Mouse (Mus musculus) layer of hippocampus, adult 11-12 months (tissue): ENCODE measurements around the gene Dvl2.

Experiments
- DNase-seq: peaks from one replicate; pipeline ENCODE4 v3.0.0; 2022; ENCODE audit warnings: low spot score

Gene Dvl2

DNA sequence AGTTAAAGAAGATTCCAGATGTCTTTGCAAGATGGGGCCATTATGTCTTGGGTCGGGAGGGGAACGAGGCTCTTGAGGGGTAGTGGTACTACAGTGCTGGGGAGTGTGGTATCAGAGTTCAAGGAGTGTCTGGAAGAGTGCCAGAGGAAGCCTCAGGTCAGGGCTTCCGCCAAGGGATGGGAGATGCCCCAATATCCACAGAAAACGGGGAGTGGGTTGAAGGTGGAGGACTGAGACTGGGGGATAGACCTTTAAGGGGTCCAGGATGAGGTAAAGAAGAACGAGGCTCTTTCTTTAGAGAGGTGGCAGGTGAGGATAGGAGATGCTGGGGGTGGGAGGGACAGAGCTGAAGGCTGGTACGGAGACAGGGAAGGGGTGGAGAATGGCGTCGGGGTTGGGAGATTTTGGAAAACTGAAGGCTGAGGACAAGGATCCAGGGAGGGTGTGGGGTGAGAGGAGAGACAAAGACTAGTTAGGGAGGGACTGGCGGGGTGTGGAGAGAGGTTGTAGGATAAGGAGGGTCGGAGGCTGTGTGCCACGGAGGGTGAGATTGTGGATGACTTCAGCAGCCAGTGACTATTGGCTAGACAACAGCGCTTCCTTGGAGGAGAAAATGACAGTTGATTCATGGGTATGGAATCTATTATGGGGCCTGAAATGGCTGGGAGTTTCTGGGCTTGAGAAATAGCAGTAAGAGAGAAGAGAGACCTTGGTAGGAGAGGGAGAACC, 28.2 kb downstream of the Dvl2 start:
- DNase-seq: no peak

DNA sequence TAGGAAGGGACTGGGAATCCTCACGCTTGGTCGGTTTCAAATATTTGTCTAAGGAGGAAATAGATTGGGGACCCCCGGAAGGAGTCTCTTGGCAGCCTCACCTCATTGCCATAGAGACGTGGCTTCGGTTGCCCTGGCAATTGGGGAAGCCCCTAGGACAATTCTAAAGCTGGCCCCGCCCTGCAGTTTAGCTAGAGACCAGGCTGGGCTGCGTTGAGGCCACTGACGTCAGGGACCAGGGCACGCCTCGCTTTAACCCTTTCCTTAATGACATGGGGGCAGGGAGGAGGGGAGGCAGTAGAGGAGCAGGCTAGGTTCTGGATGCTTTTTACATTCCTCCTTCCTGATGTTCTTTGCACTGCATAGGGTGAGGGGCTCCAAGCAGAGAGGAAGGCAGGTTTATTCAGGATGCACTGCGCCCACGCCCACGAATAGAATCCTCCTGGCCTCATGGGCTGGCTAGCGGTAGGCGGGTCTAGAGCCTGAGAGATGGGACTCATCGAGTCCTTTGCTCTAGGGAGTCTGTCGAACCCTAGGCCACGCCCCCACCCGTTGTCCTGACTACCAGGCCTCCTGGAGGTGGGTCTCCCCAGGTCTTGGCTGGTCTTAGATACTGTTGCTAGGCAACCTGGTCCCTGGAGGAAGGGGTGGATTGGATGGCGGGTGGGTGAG, 28.9 kb downstream of the Dvl2 start:
- peak; percentile 84 for DNase-seq

DNA sequence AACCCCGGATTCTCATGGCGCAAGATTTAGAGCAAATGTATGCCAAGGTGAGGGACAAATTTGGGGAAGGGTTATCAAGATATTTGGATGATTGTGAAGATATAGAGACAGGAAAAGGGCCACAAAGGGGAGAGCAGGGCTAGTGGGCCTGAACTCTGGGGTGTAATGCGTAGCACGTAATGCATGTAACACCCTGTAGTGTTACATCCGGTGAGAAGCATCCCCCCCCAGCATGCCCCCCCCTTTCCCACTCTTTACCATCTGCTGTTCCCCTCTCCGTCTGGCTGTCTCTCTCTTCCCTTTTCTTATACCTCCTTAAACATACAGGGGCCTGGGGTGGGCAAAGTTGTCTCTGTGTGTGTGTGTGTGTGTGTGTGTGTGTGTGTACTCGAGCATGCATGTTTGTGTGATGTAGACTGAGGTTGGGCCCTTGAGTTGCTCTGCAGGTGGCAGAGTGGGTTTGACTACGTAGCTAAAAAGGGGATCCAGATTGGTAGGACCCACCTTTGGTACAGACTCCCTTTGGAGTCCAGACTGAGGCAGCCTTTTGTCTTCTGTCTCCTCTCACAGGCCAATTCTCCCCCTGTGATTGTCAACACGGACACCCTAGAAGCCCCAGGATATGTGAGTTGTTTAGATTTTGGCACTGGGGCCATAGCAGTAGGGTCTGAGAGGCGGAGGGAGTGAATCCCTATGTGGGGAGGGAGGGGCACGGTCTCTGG, 29.6 kb downstream of the Dvl2 start:
- no peak for DNase-seq

DNA sequence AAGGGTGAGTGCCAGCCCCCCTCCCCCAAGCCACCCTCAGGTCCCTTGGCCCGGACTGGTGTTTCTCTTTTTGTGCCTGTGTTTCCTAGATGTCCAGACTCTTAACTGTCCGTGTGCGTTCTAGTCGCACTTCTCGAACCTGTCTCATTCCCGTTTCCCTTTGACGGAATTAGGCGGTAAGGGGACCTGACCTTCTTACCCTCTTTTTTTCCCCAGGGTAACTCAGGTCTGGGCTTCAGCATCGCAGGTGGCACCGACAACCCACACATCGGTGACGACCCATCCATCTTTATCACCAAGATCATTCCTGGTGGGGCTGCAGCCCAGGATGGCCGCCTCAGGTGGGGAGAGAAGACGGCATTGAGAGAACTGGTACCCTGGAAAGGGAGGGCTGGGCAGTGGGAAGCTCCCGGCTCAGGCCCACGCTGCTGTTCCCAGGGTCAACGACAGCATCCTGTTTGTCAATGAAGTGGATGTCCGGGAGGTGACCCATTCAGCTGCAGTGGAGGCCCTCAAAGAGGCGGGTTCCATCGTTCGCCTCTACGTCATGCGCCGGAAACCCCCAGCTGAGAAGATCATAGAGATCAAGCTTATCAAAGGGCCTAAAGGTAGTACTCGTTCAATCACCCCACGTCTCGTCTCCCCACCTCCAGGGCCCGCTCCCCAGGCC, 30.4 kb downstream of the Dvl2 start:
- no peak for DNase-seq

DNA sequence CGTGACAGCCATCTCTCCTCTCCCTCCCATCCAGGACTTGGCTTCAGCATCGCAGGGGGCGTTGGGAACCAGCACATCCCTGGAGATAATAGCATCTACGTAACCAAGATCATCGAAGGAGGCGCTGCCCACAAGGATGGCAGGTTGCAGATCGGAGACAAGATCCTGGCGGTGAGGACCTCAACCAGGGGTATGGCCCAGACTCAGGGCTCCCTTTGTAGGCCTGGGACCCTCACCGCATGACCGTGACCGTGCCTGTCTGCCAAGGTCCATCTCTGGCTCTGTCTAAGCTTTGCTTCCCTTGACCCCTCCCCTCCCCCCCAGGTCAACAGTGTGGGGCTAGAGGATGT, 30.9 kb downstream of the Dvl2 start:
- DNase-seq: no peak

DNA sequence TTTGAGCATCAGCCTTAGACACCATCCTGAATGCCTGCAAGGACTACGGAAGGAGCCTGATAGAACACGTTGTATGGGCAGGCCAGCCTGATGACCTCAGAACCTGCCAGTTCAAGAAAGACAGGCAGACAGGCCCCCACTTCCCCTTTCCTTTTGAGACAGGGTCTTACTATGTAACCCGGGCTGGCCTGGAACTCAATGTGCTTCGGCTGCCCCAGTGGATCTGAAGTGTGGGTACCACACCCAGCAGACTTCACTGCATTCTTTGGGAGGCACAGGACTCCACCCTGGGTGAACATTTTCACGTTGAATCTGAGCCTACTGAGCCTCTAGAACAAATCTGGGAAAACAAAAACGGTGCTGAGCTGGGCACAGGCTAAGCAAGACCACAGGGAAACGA, 37.8 kb downstream of the Dvl2 start:
- DNase-seq: no peak

DNA sequence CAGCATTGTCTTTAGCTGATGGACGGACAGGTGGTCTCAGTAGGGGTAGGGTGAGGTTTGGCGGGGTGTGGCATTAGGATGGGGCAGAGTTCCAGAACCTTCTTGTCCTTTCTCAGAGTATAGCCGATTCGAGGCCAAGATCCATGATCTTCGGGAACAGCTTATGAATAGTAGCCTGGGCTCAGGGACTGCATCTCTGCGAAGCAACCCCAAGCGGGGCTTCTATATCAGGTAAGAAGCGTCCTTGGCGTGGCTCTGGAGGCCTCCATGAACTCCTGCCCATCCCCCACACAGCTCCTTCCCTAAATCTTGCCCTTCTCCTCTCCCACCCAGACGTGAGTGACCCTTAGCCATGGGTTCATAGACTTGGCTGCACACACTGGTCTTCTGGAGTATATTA, 39.2 kb downstream of the Dvl2 start:
- DNase-seq: no peak

DNA sequence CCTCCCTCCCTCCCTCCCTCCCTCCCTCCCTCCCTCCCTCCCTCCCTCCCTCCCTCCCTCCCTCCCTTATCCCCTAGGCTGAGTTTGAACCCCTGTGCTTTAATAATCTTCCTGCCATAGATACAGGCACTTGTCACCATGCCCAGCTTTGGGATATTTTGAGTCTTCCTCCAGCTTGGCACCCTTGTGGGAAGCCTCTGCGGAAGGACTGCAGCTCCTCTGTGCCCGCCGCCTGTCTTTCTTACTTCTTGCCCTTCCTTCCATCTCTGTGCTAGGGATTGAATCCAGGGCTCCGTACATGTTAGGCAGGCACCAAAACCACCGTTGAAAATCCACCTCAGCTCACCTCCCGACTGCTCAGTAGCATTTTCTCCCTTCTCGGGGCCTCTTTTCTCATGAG, 39.8 kb downstream of the Dvl2 start:
- DNase-seq: no peak

DNA sequence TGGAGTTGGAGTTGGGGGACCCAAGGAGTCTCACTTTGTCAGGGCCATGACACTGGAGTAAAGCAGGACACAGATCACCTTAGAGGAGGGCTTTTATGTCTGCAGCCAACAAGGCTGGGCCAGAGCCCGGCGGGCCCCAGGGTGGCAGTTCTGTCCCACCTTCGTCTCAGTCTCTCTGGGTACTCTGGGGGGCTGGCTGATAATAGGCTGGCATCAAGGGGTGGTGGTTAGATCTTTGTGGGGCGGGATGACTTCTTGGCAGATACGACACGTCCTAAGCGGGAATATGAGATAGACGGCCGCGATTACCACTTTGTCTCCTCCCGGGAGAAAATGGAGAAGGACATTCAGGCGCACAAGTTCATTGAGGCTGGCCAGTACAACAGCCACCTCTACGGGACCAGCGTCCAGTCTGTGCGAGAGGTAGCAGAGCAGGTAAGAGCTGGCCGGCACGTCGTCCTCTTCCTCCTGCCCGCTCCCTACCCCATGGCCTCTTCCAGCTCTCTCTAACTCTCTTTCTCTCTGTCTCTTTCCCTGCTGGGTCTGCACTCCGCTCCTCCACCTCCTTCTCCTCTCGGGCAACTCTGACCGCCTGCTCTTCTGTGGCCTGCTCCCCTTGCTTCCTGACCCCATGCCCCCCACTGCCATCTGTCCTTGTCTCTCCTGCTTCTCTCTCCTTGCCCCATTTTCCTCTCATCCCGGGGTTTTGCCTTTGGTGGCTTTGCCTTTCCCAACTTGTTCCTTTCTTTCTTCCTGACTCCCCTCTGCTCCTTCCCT, 42.1 kb downstream of the Dvl2 start:
- DNase-seq: no peak

DNA sequence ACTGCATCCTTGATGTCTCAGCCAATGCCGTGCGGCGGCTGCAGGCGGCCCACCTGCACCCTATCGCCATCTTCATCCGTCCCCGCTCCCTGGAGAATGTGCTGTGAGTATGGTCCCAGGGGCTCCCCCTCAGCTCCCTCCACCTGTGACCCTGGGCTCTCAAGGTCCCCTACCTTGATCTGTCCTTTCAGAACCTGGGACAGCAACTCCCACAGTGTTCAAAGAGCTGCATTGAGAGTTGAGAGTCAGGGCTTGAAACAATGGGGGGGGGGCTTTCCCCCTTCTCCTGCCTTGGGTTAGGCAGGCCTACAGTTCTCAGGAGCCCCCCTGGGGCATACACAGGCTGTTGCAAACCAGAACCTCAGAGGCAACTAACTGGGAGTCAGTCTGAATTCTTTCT, 43.3 kb downstream of the Dvl2 start:
- DNase-seq: no peak

DNA sequence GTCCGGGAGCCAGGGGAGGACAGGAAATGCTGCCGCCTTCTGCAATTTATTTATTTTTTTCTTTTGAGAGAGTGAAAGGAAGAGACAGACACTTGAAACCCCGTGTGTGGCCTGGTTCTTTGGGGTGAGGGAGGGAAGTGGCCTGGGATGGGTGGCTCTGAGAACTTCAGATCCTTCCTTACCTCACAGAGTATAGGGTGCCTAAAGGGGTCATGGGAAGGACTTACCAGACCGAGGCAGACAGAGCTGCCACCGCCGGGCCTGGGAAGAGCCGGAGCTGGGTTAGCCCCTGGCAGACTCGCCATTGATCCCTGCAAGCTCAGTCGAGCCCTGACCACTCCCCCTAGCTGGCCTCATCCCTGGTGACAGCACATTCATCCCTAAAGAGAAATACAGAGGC, 45.0 kb downstream of the Dvl2 start:
- no peak for DNase-seq

DNA sequence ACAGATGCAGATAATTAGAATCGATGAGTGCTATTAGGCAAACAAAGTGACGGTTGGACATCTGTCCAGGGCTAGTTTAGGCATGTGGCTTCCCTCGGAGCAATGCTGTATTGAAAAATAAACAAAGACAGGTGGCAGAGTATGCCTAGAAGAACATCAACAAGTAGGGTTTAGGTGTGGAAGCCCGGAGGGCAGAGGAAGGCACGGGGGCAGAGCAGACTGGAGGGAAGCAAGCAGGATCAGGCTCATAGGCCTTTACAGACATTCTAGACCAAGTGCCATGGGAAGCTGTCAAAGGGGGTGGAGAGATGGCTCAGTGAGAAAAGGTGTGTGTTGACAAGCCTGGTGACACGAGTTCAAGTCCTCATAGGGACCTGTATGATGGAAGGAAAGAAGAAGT, 49.0 kb downstream of the Dvl2 start:
- no peak for DNase-seq

DNA sequence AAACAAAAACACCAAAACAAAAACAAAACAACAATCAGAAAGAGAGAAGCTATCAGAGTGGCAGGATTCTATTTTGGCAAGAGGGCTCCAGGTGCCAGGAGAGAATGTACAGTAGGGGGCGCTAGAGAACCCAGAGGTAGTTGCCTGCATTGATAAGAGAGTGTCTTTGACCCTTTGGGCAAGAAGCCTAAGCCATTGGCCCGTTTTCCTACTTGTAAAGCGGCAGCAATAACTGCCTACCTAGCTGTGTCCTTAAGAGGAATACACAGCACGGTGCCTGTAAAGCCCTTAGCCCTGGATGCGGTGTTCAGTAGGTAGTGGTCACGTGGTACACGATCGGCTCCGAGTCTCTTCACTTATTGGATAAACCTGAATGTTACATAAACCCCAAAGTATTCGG, 49.4 kb downstream of the Dvl2 start:
- DNase-seq: no peak

DNA sequence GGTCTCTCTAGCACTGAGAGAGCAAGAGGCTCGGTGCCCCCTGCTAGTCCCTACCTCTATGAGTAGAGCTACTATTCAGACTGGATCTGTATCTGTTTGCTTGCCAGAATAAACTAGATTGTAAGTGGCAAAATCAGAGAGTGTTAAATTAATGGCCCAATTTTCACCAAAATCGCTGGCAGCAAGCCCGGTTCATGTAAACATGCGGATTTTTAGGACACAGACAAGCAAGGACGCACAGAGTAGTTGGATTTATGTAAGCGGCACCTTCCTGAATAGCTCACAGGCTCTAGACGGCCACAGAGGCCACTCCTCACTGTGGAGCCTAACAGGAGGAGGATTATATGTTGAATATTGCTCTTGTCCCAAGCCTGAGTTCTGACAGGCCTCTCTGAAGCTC, 52.8 kb downstream of the Dvl2 start:
- no peak for DNase-seq

DNA sequence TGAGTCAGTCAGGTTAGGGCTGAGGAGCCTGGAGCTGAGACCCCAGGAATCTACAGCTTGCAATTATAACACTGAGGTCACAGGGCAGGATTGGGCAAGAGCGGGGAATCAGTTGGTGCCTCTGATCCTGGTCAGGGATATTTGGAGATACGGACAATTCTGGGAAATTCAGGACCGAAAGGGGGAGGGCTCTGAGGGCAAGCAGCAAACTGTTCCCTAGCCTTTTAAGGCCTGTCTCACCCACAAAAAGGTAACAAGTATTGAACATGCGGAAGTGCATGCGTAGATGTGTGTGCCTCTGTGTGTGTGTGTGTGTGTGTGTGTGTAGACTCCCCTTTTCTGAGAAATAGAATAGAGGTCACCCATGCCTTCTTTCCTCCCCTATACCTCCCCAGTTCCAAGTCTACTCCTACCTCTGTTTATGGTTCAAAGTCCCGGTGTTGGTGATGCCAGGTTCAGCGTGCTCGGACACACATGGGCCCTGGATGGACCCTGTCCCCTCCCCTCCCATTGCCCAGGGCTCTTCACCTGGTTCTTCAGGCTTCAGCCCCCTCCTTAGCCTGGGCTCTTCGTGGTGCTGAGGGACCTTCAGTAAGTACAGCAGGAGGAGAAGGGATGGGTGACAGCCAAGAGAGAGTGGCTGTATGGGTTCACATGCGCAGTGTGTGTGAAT, 53.6 kb downstream of the Dvl2 start, which contains the start of gene Asgr1:
TSS of gene Asgr1 (plus strand) at position 188 of the 673 bp plus-strand sequence.
- DNase-seq: no peak

DNA sequence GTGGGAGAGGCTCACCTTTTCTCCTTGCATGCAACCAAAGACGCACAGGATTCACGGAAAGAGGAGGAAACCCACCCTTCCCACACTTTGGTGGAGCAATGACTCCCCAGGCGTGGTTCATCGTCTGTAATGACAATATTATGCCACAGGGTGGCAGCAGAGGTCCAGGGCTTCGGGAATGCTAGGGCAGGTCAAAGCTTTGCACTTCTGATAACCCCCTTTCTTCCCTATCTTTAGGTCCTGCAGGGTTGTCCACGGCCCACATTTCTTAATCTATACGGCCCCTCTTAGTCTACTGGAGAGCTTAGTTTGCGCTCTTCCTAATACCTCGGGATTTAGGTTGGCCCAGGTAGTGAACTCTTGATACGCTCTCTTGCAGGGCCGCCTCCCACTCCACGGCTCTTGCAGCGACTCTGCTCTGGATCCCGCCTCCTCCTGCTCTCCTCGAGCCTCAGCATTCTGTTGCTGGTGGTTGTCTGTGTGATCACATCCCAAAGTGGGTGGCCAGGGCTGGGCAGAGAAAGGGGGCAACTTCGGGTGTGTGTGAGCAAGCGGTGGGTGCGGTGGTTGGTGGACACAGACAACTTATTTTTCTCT, 55.3 kb downstream of the Dvl2 start:
- DNase-seq: peak; percentile 76

DNA sequence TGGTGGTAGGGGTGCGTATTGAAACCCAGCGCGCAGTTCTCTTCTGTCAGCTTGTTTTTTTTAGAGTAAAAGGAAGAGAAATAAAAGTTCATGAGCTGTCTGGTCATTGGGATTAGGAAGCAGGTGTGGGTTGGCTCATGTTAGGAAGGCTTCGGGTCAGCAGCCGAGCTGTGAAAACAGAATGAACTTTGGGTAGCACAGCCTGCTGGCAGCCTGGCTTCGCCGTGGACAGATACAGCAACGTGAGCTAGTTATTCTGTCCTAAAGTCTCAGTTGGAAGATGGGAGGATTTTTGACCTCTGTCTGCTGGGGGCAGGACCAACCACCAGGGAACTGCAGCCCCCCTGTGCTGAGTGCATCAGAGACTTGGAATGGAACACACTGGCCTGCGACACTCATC, 57.4 kb downstream of the Dvl2 start:
- DNase-seq: no peak

DNA sequence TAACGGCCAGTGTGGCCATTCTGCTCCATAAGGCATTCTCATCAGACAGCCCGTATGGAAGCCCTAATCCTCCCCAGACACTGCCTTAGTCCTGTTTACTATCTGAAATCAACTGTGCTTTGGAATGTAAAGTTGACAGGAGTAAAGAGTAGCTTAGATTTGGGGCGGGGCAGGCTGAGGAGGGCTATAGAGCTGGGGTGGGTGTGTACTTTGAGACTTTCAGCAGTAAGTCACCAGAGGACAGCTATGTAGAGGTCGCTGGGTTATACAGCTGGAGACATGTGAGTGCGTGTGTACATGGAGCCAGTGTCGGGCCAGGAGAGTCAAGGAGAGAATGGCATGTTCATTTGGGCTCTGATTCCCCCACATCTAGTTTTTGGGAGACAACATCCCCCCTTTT, 59.5 kb downstream of the Dvl2 start:
- no peak for DNase-seq
